ENCODE assay signal across 8 mouse cellular contexts in the genomic region with DNA sequence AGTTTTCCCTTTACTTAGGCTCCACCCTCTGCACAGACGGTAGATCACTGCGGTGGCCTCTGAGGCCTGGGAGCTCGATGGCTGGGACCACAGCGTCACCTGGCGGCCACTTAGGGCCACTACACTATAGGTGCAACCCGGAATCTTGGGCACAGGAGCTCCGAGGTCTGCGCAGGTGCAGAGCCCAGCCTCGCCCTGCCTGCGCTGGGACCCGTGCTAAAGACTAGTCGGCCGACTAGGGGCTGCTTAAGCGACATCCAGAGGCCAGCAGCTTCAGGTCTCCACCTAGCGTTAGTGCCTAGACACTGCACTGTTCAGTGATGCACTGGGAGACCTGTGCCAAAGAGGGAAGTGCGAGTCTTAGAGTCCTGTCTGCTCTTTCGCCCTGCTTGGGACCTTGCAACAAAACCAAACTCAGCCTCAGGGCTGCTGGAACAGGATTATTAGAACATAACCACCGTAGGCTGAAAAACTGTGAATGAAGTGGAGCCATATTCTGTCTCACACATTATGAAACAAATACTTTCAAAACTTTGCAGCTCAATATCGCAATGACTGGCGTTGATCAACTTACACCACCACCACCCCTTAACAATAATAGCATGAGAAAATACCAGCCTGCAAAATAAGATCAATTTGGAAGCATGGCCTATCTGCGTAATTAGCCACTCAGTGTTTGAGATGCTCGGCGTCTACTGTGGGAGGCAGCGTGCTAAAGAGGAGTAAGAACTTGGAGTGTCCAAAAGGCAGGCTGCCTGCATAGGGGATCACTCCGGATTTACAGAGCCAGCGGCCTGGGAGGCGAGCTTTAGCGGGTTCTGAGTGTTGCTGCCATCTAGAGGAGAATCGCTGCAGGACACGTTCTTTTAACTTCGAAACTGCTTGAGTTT. TPM values are rescaled to one million over a fixed set of nuclear protein-coding genes. Genes with fewer than 3 reads are reported as not detected.
A peak's percentile ranks its signal among the peaks of the same experiment; 100 is the strongest.
DNase-seq lines count a peak whose midpoint lies in the region; ATAC-seq and TF ChIP-seq lines count a peak whose summit lies in the region.

No protein-coding gene starts in this region.

- peak overlapping the region; percentile 43 for H3K4me2 ChIP-seq in forebrain, embryonic 12.5 days
- peak overlapping the region; percentile 54 for H3K4me2 ChIP-seq in heart, postnatal 0 days (ENCODE audit: low read depth, low read length)
- H3K4me2 ChIP-seq in liver, embryonic 16.5 days (ENCODE audit: low read depth, low read length): peak overlapping the region; percentile 60
- peak overlapping the region; percentile 48 for H3K4me2 ChIP-seq in neural tube, embryonic 13.5 days

- H3K27ac ChIP-seq in forebrain, embryonic 12.5 days: 0 out of 2 replicates have a peak overlapping the region, but pooled peaks have one; percentile 33
- no peak overlapping the region for H3K27ac ChIP-seq in heart, postnatal 0 days (ENCODE audit: low read depth)
- no peak overlapping the region; the same call in 1 of the 2 replicates for H3K27ac ChIP-seq in liver, embryonic 16.5 days (ENCODE audit: low read length)
- H3K27ac ChIP-seq in neural tube, embryonic 13.5 days (replicated peaks): no peak overlapping the region

- H3K9ac ChIP-seq in forebrain, embryonic 12.5 days: no peak overlapping the region
- H3K9ac ChIP-seq in heart, postnatal 0 days (replicated peaks; ENCODE audit: low read depth, low read length): no peak overlapping the region
- H3K9ac ChIP-seq in liver, embryonic 16.5 days (ENCODE audit: low read depth, low read length): 0 out of 2 replicates have a peak overlapping the region, but pooled peaks have one; percentile 2
- no peak overlapping the region for H3K9ac ChIP-seq in neural tube, embryonic 13.5 days

- no peak for TF ChIP-seq EP300 in heart, postnatal 0 days (IDR thresholded peaks at IDR 0.05; ENCODE audit: low read depth)

- no peaks in the 10 kb centered on the region for H3K9me3 ChIP-seq in forebrain, embryonic 12.5 days
- H3K9me3 ChIP-seq in heart, postnatal 0 days (replicated peaks; ENCODE audit: control insufficient read depth, low read length): no peaks in the 10 kb centered on the region
- no peaks in the 10 kb centered on the region for H3K9me3 ChIP-seq in liver, embryonic 16.5 days (replicated peaks; ENCODE audit: control insufficient read depth, low read length)
- no peaks in the 10 kb centered on the region for H3K9me3 ChIP-seq in neural tube, embryonic 13.5 days

- peak overlapping the region; percentile 15; the same call in 1 of the 2 replicates for H3K4me3 ChIP-seq in forebrain, embryonic 12.5 days (replicated peaks)
- peak overlapping the region; percentile 23 for H3K4me3 ChIP-seq in heart, postnatal 0 days (ENCODE audit: low read depth, low read length)
- H3K4me3 ChIP-seq in liver, embryonic 16.5 days (ENCODE audit: low read depth, low read length): peak overlapping the region; percentile 34
- 0 out of 2 replicates have a peak overlapping the region, but pooled peaks have one; percentile 18 for H3K4me3 ChIP-seq in neural tube, embryonic 13.5 days

- peaks cover 8% of the 10 kb centered on the region; the same call in 1 of the 2 replicates for H3K4me1 ChIP-seq in forebrain, embryonic 12.5 days
- no peaks in the 10 kb centered on the region for H3K4me1 ChIP-seq in heart, postnatal 0 days (ENCODE audit: control insufficient read depth, insufficient read depth)
- peaks cover 13% of the 10 kb centered on the region for H3K4me1 ChIP-seq in liver, embryonic 16.5 days (ENCODE audit: control insufficient read depth, low read depth, low read length)
- H3K4me1 ChIP-seq in neural tube, embryonic 13.5 days (replicated peaks): peaks cover 9% of the 10 kb centered on the region

- peak; percentile 85 to 86 for DNase-seq in CD8-positive naive resting alpha-beta T cell, adult 2 months (ENCODE audit: low read depth in 2 of 2, low spot score in 2 of 2)
- DNase-seq in c-Kit-positive CD71-positive TER-119-positive erythroid progenitor cells, embryonic 14.5 days (ENCODE audit: low spot score): peak; percentile 77
- peak; percentile 82 for DNase-seq in heart, postnatal 0 days (ENCODE audit: low spot score)
- DNase-seq in kidney, postnatal 4 days: peak; percentile 87 to 92
- DNase-seq in telencephalon, adult 2 months (ENCODE audit: low read depth, low spot score): peak; percentile 77

- no peaks in the 10 kb centered on the region for H3K36me3 ChIP-seq in forebrain, embryonic 12.5 days (replicated peaks)
- no peaks in the 10 kb centered on the region for H3K36me3 ChIP-seq in heart, postnatal 0 days (replicated peaks; ENCODE audit: control insufficient read depth, insufficient read depth, low read length)
- no peaks in the 10 kb centered on the region for H3K36me3 ChIP-seq in liver, embryonic 16.5 days (ENCODE audit: control insufficient read depth, insufficient read depth)
- no peaks in the 10 kb centered on the region for H3K36me3 ChIP-seq in neural tube, embryonic 13.5 days

- no peaks in the 10 kb centered on the region for H3K27me3 ChIP-seq in forebrain, embryonic 12.5 days
- H3K27me3 ChIP-seq in heart, postnatal 0 days (ENCODE audit: control insufficient read depth, insufficient read depth, low read length): 0 out of 2 replicates have a peak, but pooled peaks cover 6% of the 10 kb centered on the region
- no peaks in the 10 kb centered on the region for H3K27me3 ChIP-seq in liver, embryonic 16.5 days (ENCODE audit: control insufficient read depth, insufficient read depth, low read depth, low read length)
- H3K27me3 ChIP-seq in neural tube, embryonic 13.5 days: no peaks in the 10 kb centered on the region

- TF ChIP-seq CTCF in heart, postnatal 0 days (IDR thresholded peaks at IDR 0.05; ENCODE audit: low read depth): peak; percentile 95

- ATAC-seq in forebrain, embryonic 12.5 days (ENCODE audit: low FRiP score): peak; percentile 94
- ATAC-seq in heart, postnatal 0 days (ENCODE audit: insufficient read depth, low read depth): peak; percentile 92
- ATAC-seq in liver, embryonic 16.5 days (ENCODE audit: low read depth): peak; percentile 93
- ATAC-seq in neural tube, embryonic 13.5 days (ENCODE audit: low read depth): peak; percentile 93

- WGBS in forebrain, embryonic 12.5 days: 18% methylated on average over 31 of the region's 31 CpGs
- WGBS in heart, postnatal 0 days: 18% methylated on average over 31 of the region's 31 CpGs
- WGBS in liver, embryonic 16.5 days (ENCODE audit: insufficient replicate concordance): 9% methylated on average over 31 of the region's 31 CpGs
- WGBS in neural tube, embryonic 13.5 days: 16% methylated on average over 31 of the region's 31 CpGs

RNA-seq across cellular contexts. Expression of a gene that starts 19.8 kb away (rescaled TPM):
- 63.2 and 67.6 TPM in 2 replicates for polyA plus RNA-seq in forebrain, embryonic 12.5 days (2016; fragmentation: Nextera tagmentation; extraction: Ambion mirVana)
- total RNA-seq in heart, postnatal 0 days (2014; rRNA removed; ENCODE audit: low replicate concordance): 24.2 and 38.3 TPM in 2 replicates
- 5.7 and 8.0 TPM in 2 replicates for polyA plus RNA-seq in heart, postnatal 0 days (2015; fragmentation: Nextera tagmentation; extraction: Ambion mirVana)
- polyA plus RNA-seq in liver, embryonic 16.5 days (2015; fragmentation: Nextera tagmentation; extraction: Ambion mirVana): 81.1 and 89.2 TPM in 2 replicates
- 5.9 and 8.8 TPM in 2 replicates for polyA plus RNA-seq in neural tube, embryonic 13.5 days (2015; fragmentation: Nextera tagmentation; extraction: Ambion mirVana)
